Mouse (Mus musculus) urinary bladder, postnatal 14 days (tissue): ENCODE measurements around the gene Acot4.
"Not testable (repeated sequence)": the region's sequence is repeated elsewhere in the genome, so short reads cannot be mapped to it uniquely, and the experiment has no call there.

Source experiments
- DNase-seq: peaks from one replicate; pipeline ENCODE4 v3.0.0; 2021; ENCODE audit warnings: low spot score

The Acot4 gene

GRCm38 (mm10) chr12:84077371-84077990 is 39.3 kb downstream of the Acot4 start:
- no peak for DNase-seq

- no peak for DNase-seq
These were observed 45.7 kb downstream of the Acot4 start for GRCm38 (mm10) chr12:84083842-84084241.

GRCm38 (mm10) chr12:84084581-84084980 is 46.4 kb downstream of the Acot4 start:
- no peak for DNase-seq

GRCm38 (mm10) chr12:84094666-84095065 is 56.5 kb downstream of the Acot4 start:
- not testable (repeated sequence) for DNase-seq
